Mouse (Mus musculus) urinary bladder, adult 18-20 months (tissue): Measurements from ENCODE around the gene Bptf.
"Not testable (repeated sequence)": the region's sequence is repeated elsewhere in the genome, so short reads cannot be mapped to it uniquely, and the experiment has no call there.

Experiments
- DNase-seq, 2 experiments: peaks; one replicate each; pipeline ENCODE4 v3.0.0; 2022; ENCODE audit warnings: low spot score in 2 of 2, mixed read lengths in 2 of 2

Bptf gene

GRCm38 (mm10) chr11:107131749-107132421 lies at the start of gene Bptf:
Gene Bptf, minus strand, starts transcription at chr11:107132127.
- peak; percentile 71 to 84 for DNase-seq

- DNase-seq: no peak
Measured at GRCm38 (mm10) chr11:107161215-107161614, 29.3 kb upstream of the Bptf start.

GRCm38 (mm10) chr11:107159034-107159433 lies 27.1 kb upstream of the Bptf start:
- no peak for DNase-seq

GRCm38 (mm10) chr11:107156977-107157642 lies 25.2 kb upstream of the Bptf start:
- peak in 1 of 2 experiments; percentile 6 for DNase-seq

- no peak for DNase-seq
Measured at GRCm38 (mm10) chr11:107155292-107155691, 23.4 kb upstream of the Bptf start.

- DNase-seq: no peak
Measured at GRCm38 (mm10) chr11:107154431-107154830, 22.5 kb upstream of the Bptf start.

DNA sequence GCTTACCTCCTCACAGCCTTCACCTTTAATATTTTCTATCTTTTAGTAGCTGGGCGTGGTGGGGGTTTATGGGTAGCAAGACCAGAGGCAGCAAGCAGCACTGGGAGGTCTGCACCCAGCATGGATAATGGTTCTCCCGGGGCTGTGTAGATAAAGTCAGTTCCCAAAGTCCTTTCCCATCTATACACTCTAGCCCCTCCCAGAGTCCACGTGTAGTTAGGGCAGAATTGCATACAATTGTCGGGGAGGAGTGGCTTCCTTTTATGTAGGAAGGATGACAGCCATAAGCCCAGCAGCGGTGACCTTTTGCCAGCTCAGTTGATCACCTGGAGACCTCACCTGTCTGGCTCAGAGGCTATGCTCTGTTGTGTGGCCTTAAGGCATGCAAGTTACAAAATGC lies 21.7 kb upstream of the Bptf start:
- no peak for DNase-seq

DNA sequence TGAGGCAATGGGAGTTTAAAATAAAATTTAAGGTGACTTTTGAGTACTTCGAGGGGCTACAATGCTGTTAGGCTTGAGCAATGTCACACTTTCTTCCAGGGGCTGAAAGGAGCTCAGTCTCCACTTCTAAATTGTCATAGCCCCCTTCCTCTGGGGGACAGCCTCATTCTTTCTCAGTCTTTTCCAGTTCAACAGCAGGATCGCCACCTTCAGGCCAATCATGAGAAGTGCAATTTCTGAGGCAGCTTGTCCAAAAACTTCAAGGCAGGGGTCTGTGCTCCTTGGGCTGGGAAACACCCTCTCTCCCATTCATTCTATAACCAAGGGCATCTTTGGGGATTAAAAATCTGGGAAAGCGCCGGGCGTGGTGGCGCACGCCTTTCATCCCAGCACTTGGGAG lies 19.9 kb upstream of the Bptf start:
- no peak for DNase-seq

DNA sequence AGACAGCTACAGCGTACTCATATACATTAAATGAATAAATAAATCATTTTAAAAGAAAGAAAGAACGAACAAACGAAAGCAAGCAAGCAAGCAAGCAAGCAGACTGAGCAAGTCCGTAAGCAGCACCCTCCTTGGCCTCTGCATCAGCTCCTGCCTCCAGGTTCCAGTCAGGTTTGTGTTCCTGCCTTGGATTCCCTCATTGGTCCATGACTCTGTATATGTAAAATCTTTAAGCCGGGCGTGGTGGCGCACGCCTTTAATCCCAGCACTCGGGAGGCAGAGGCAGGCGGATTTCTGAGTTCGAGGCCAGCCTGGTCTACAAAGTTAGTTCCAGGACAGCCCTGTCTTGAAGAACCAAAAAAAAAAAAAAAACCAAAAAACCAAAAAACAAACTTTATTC lies 12.0 kb upstream of the Bptf start:
- DNase-seq: not testable (repeated sequence)

GRCm38 (mm10) chr11:107142382-107142781 lies 10.5 kb upstream of the Bptf start:
- DNase-seq: no peak

DNA sequence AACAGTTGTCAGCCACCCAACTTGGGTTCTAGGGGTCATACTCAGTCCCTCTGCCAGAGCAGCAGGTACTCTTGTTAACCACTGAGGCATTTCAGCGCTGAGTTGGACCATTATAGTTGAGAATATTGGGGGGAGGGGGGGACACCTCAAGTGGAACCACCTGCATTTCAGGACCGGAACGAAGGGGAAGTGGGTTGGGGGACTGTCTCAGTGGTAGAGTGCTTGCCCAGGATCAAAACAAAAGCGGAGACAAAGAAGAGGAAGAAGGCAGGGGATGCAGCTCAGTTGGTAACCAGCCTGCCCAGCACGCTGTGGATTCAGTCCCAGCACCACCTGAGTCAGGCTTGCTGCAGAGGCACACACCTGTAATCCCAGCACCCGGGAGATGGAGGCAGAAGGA lies 8.8 kb upstream of the Bptf start:
- DNase-seq: no peak

- DNase-seq: no peak
Measured at GRCm38 (mm10) chr11:107138633-107139032, 6.7 kb upstream of the Bptf start.

DNA sequence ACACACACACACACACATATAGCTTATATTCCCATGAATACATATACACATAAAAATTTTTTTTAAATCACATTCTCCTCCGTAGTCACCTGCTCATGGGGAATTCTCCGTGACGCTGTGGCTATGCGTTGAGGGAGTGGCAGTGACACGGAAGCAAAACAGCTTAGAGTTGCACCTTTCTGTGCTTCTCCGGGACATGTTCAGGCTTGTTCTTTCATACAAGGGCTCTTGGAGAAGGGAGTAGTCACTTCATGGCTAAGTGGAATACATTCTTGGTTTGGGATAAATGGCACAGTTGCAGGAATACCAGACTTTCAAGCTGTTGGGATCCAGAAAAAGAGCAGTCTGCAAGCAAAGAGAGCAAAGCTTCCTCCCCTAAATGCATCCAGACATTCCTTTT lies 5.7 kb upstream of the Bptf start:
- no peak for DNase-seq

DNA sequence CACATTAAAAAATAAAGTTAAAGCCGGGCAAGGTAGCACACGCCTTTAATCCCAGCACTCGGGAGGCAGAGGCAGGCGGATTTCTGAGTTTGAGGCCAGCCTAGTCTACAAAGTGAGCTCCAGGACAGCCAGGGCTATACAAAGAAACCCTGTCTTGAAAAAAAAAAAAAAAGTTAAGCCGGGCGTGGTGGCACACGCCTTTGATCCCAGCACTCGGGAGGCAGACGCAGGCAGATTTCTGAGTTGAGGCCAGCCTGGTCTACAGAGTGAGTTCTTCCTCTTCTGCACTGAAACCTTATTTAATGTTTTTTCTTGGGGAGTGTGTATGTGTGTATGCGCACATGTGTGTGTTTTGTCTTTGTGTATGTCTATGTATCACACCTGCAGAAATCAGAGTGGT lies 4.5 kb upstream of the Bptf start:
- DNase-seq: not testable (repeated sequence)

GRCm38 (mm10) chr11:107135741-107136140 lies 3.8 kb upstream of the Bptf start:
- DNase-seq: no peak

- no peak for DNase-seq
Measured at GRCm38 (mm10) chr11:107132426-107132825, 499 bp upstream of the Bptf start.

- peak; percentile 57 to 67 for DNase-seq
Measured at GRCm38 (mm10) chr11:107130879-107131748, 813 bp downstream of the Bptf start.

GRCm38 (mm10) chr11:107130221-107130788 lies 1.6 kb downstream of the Bptf start:
- DNase-seq: no peak

DNA sequence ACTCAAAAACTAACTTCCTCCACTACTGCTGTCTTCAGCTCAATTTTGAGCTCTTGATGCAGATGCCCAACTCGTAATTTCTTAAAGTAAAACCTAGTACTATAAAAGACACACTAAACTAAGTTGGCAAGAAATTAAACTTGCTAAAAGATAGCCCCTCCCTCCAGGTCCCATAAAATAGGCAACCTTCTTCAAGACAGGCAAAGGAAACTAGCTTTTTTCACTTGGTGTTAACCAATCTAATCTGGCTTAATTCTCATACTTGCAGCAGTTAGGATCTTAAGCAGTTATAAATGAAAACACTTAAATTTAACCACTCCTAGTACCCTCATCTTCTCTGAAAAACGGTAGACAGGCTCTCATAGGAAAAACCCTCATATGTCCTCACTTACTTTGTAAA lies 2.3 kb downstream of the Bptf start:
- no peak for DNase-seq

DNA sequence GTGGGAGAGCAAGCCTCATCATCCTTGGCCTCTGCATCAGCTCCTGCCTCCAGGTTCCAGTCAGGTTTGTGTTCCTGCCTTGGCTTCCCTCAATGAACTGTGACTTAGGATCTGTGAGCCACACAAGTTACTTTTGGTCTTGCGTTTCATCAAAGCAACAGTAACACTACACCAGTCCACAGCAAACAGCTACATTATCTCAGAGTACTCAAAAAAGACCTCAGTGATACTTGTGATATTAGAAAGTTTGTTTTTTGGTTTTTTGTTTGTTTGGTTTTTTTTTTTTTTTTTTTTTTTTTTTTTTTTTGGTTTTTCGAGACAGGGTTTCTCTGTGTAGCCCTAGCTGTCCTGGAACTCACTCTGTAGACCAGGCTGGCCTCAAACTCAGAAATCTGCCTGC lies 5.2 kb downstream of the Bptf start:
- DNase-seq: not testable (repeated sequence)

DNA sequence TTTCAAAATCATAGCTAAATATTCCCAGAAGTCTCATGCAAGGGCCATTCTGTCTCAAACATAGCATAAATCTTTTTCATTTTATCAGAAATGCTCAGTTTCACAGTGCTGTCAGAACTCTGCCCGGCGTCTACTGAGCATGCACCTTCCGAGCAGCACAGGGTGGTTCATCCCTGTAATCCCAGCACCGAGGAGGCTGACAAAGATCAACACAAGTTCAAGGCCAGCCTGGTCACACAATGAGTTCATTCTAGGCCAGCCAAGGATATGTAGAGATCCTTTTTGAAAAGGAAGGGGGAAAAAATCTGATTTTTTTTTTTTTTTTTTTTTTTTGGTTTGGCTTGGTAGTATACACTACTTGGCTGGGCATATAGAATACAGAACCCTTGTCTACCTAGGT lies 6.9 kb downstream of the Bptf start:
- DNase-seq: no peak

DNA sequence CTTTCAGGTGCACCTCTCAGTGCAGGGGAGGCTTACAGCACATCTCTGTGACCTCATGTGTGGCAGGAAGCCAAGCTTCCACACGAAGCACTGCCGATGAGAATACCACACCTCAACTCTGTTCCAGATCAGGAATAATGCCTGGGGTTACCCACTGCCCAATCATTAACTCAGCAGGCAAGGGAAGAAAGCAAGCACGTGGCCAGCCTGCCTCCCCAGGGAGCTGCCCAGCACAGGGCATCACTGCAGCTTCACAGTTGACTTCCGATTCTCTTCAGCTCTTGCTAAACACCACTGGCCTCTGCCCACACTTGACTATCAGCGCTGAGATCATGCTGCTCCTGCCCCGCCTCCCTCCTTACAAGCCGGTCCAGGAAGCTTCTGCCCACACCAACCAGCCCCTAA lies 7.6 kb downstream of the Bptf start:
- peak; percentile 50 to 75 for DNase-seq
